Mouse (Mus musculus) megakaryocyte-erythroid progenitor cell, adult 5 weeks (primary cell): ENCODE data around the gene Shisa5. TPM values are rescaled to one million over a fixed set of nuclear protein-coding genes. Genes with fewer than 3 reads are reported as not detected.

Experiments
- polyA plus RNA-seq: library from polyadenylated mRNA; stranded (reverse); fragments of >175 nt; gene quantifications from 2 replicates; pipeline ENCODE4 v1.2.3, GENCODE M21; 2012

Shisa5 gene
- 417 and 542 TPM in 2 replicates for polyA plus RNA-seq

DNA sequence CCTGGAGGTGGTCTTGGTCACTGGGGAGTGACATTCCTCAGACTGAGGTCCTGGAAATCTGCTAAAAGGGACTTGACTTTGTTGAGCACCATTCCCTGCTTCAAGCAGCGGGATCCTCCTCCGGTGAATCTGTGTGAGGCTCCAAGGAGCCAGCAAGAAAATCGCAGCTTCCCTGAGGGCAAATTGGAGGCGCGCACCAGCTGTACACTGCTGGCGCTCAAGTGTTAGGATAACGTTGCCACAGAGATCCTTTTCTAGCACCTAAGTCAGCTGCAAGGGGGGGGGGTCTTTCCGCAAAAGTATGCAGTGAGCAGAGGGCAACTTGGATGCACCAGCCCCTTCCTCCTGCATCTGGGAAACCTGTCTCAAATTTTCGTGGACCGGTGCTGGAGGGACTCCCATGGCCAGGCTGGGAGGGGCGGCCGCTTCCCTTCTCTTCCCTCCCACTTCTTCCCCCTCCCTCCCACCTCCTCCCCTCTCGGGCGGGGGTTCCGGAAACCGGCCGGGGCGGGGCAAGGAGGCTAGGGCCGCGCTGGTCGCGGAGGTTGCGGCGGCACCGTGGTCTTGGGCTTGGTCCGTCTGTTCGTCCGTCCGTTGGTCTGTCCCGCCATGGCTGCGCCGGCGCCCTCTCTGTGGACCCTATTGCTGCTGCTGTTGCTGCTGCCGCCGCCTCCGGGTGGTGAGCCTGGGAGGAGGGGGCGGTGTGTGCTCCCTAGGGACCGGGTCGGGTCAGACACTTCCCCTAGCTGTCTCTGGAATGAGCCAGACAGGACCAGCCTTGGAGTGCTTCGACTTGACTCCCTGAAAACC, at the start of gene Shisa5:
Gene Shisa5 (plus strand): TSS at position 480 of the 810 bp plus-strand sequence.

GRCm38 (mm10) chr9:108991428-108992084, 46.8 kb upstream of the Shisa5 start, which contains the start of gene Pfkfb4:
TSS of gene Pfkfb4 (plus strand) at chr9:108991778.

GRCm38 (mm10) chr9:109059136-109059903, 21.0 kb downstream of the Shisa5 start, which contains the start of gene Trex1:
TSS of gene Trex1 (minus strand) at chr9:109059734.

GRCm38 (mm10) chr9:109073661-109074573, 35.6 kb downstream of the Shisa5 start, which contains the start of gene Atrip:
TSS of gene Atrip (minus strand) at chr9:109074124.

GRCm38 (mm10) chr9:109082124-109082800, 43.9 kb downstream of the Shisa5 start, which contains the start of the genes Ccdc51 and Tma7:
TSS of gene Ccdc51 (plus strand) at chr9:109082493.
TSS of gene Tma7 (minus strand) at chr9:109082587.

GRCm38 (mm10) chr9:109095137-109095982, 57.0 kb downstream of the Shisa5 start, which contains the start of gene Plxnb1:
TSS of gene Plxnb1 (plus strand) at chr9:109095389.

Other genes with a start within 250 kb of the Shisa5 start
- gene Nckipsd, start 230.2 kb upstream of the Shisa5 start, polyA plus RNA-seq = 13.0 and 23.5 TPM in 2 replicates
- 7.8 and 12.7 TPM in 2 replicates for gene Celsr3, start 212.2 kb upstream of the Shisa5 start, polyA plus RNA-seq
- gene Slc26a6, start 185.3 kb upstream of the Shisa5 start, polyA plus RNA-seq = 6.9 and 8.8 TPM in 2 replicates
- gene Tmem89, start 123.9 kb upstream of the Shisa5 start, polyA plus RNA-seq = 0.10 TPM in 1 of 2 replicates, not detected in the other
- 398 and 417 TPM in 2 replicates for gene Uqcrc1, start 101.9 kb upstream of the Shisa5 start, polyA plus RNA-seq
- 1.2 and 1.3 TPM in 2 replicates for gene Col7a1, start 85.0 kb upstream of the Shisa5 start, polyA plus RNA-seq
- gene Ucn2, start 52.6 kb upstream of the Shisa5 start, polyA plus RNA-seq = not detected in 2 replicates
- gene Pfkfb4, start 46.8 kb upstream of the Shisa5 start, polyA plus RNA-seq = 2.8 and 4.1 TPM in 2 replicates
- 43.3 and 47.5 TPM in 2 replicates for gene Trex1, start 21.2 kb downstream of the Shisa5 start, polyA plus RNA-seq
- 9.8 and 10.7 TPM in 2 replicates for gene Atrip, start 35.6 kb downstream of the Shisa5 start, polyA plus RNA-seq
- 4.4 and 4.9 TPM in 2 replicates for gene Ccdc51, start 43.9 kb downstream of the Shisa5 start, polyA plus RNA-seq
- 372 and 424 TPM in 2 replicates for gene Tma7, start 44.0 kb downstream of the Shisa5 start, polyA plus RNA-seq
- 0.04 and 0.21 TPM in 2 replicates for gene Plxnb1, start 56.8 kb downstream of the Shisa5 start, polyA plus RNA-seq
- gene Fbxw21, start 123.5 kb downstream of the Shisa5 start, polyA plus RNA-seq = 0.04 TPM in 1 of 2 replicates, not detected in the other
- gene Fbxw13, start 157.4 kb downstream of the Shisa5 start, polyA plus RNA-seq = not detected in 2 replicates
- gene Fbxw20, start 196.2 kb downstream of the Shisa5 start, polyA plus RNA-seq = not detected in 2 replicates
- not detected in 2 replicates for gene Fbxw14, start 249.1 kb downstream of the Shisa5 start, polyA plus RNA-seq